Mouse (Mus musculus) C3H10T1/2 (cell line): Measurements from ENCODE around the gene Armcx4. TPM values are rescaled to one million over a fixed set of nuclear protein-coding genes. Genes with fewer than 3 reads are reported as not detected.

Experiments
- polyA plus RNA-seq, 2 experiments: library from polyadenylated mRNA; unstranded; fragments of >200 nt; fragmentation: generic; extraction: Trizol; gene quantifications; one replicate each; pipeline ENCODE4 v1.2.1; 2012; ENCODE audit warnings: missing spikeins in 2 of 2

The Armcx4 gene
- polyA plus RNA-seq: 1 to 10 TPM in 1 of 2 experiments, under 1 TPM in 1; 0.19 to 2.6 TPM

DNA sequence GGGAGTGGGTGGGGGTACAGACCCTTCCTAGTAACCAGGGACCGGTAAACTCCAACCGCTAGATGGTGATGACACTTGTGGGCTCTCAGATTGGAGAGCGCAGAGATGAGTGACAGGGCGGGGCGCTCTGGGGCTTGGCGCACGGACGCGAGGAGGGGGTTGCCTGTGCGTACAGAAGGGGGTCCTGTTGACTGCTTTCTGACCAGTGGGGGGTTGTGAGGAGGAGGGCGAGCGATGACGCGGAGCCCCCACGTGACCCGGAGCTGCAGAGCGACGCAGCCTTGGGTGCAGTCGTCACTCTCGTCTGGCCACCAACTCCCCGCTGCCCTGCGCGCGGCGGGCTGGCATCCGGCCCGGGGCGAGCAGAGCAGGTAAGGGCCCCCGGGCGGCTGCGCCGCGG, at the start of gene Armcx4:
Gene Armcx4, plus strand, starts transcription at position 253 of the 400 bp plus-strand sequence.

DNA sequence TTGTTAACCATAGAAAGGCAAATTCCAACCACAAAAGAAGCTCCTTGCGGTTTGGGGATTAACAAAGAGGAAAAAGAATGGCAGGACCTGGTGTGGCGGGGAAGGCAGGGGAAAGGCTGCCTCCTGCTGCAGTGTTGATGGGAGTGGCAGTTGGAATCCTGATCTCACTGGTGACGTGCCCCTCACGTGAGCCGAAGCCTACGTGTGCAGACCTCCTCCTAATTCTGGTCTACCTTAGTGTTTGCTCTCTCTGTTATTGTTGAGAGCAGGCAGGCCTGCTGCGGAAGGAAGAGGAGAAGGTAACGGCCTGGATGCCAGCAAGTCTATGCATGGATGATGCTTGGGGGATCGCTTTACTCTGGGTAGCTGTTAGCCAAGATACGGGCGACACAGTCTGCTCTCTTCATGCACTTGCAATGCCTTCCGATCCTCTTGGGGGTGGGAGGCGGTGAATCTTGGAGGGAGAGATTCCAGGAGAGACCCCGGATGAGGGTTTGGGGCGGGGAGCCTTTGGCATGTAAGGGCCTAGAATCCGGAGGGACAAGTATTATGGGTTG, 31.5 kb downstream of the Armcx4 start, which contains the start of gene Armcx1:
Gene Armcx1, plus strand, starts transcription at position 212 of the 557 bp plus-strand sequence.

Other genes starting within 250 kb of the Armcx4 start
- not detected for gene Taf7l, start 210.0 kb upstream of the Armcx4 start, polyA plus RNA-seq
- 1 to 10 TPM; 7.0 to 9.3 TPM for gene Timm8a1, start 144.7 kb upstream of the Armcx4 start, polyA plus RNA-seq
- under 1 TPM in 1 of 2 experiments, not detected in 1; 0.02 TPM for gene Btk, start 102.9 kb upstream of the Armcx4 start, polyA plus RNA-seq
- 1,000 to 10,000 TPM; 1,376 to 2,370 TPM for gene Rpl36a, start 100.9 kb upstream of the Armcx4 start, polyA plus RNA-seq
- gene Gla, start 85.4 kb upstream of the Armcx4 start, polyA plus RNA-seq: 1 to 10 TPM; 3.0 to 7.0 TPM
- 10 to 100 TPM in 1 of 2 experiments, 1 to 10 TPM in 1; 2.5 to 21.0 TPM for gene Hnrnph2, start 85.3 kb upstream of the Armcx4 start, polyA plus RNA-seq
- 1 to 10 TPM in 1 of 2 experiments, under 1 TPM in 1; 0.42 to 5.2 TPM for gene Armcx1, start 31.4 kb downstream of the Armcx4 start, polyA plus RNA-seq
- 10 to 100 TPM in 1 of 2 experiments, 1 to 10 TPM in 1; 2.4 to 12.4 TPM for gene Armcx6, start 64.9 kb downstream of the Armcx4 start, polyA plus RNA-seq
- gene Armcx3, start 70.1 kb downstream of the Armcx4 start, polyA plus RNA-seq: 10 to 100 TPM in 1 of 2 experiments, 1 to 10 TPM in 1; 1.3 to 14.9 TPM
- gene Armcx2, start 122.7 kb downstream of the Armcx4 start, polyA plus RNA-seq: 10 to 100 TPM; 16.9 to 72.0 TPM